Mouse (Mus musculus) limb, embryonic 10.5 days (tissue): ENCODE results near the gene Olfr1440. TPM values are rescaled to one million over a fixed set of nuclear protein-coding genes. Genes with fewer than 3 reads are reported as not detected.

Source experiments
- DNase-seq: peaks from one replicate; pipeline ENCODE4 v3.0.0-alpha.2; 2017; ENCODE audit warnings: low spot score
- H3K27ac ChIP-seq: fragments of 300-500 bp; sonication (generic); 2 replicates; pipeline ENCODE4 v1.5.1; 2016; ENCODE audit warnings: mild to moderate bottlenecking
- H3K27me3 ChIP-seq: fragments of 300-500 bp; sonication (generic); 2 replicates; pipeline ENCODE4 v1.6.1; 2016; ENCODE audit warnings: low read depth, mild to moderate bottlenecking; ENCODE audit not compliant: poor library complexity, severe bottlenecking
- H3K36me3 ChIP-seq: fragments of 300-500 bp; sonication (generic); 2 replicates; pipeline ENCODE4 v1.6.1; 2016; ENCODE audit warnings: mild to moderate bottlenecking, moderate library complexity
- H3K4me1 ChIP-seq: fragments of 300-500 bp; sonication (generic); 2 replicates; pipeline ENCODE4 v1.6.1; 2016
- H3K4me3 ChIP-seq: fragments of 300-500 bp; sonication (generic); 2 replicates; pipeline ENCODE4 v1.5.1; 2016; ENCODE audit warnings: mild to moderate bottlenecking, moderate library complexity
- H3K9me3 ChIP-seq: fragments of 300-500 bp; sonication (generic); replicated peaks from 2 replicates; pipeline ENCODE4 v1.6.1; 2016; ENCODE audit warnings: mild to moderate bottlenecking
- WGBS: fragments of 180-500 bp; shearing (Covaris S2); methylation state at CpG from one replicate; pipeline ENCODE4 v1.1.7; 2016; 5-methylcytosine and 5-hydroxymethylcytosine counted together
- polyA plus RNA-seq: library from polyadenylated mRNA; unstranded; fragments of >200 nt; fragmentation: Nextera tagmentation; extraction: Ambion mirVana; gene quantifications from 2 replicates; pipeline ENCODE4 v1.2.1, GENCODE M21; 2016

The Olfr1440 gene
- polyA plus RNA-seq, 1 experiment from 2014 or later = not detected

DNA sequence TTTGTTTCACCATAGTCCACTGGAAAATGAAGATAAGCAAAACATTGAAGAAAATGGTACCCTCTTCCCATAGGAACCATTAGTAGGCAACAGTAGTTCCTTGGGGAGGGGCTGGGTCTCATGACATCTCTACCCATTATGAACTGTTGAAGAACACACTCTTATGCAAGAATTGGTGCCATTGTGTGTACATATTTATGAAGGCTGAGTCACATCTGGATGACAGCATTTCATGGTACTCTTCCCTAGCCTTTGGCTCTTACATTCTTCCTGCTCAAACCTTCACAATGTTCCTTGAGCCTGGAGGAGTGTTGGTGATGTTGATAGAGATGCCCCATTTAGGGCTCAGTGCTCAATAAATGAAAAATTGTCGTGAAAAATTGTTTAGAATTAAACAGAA is 52.5 kb downstream of the Olfr1440 start:
- H3K27ac ChIP-seq = no peak overlapping the region
- no peaks in the 10 kb centered on the region for H3K9me3 ChIP-seq
- no peaks in the 10 kb centered on the region for H3K27me3 ChIP-seq
- no peaks in the 10 kb centered on the region for H3K4me1 ChIP-seq
- DNase-seq = no peak
- no peak overlapping the region for H3K4me3 ChIP-seq
- 53% methylated on average over 1 of the region's 1 CpGs for whole genome bisulfite sequencing
- H3K36me3 ChIP-seq = no peaks in the 10 kb centered on the region

DNA sequence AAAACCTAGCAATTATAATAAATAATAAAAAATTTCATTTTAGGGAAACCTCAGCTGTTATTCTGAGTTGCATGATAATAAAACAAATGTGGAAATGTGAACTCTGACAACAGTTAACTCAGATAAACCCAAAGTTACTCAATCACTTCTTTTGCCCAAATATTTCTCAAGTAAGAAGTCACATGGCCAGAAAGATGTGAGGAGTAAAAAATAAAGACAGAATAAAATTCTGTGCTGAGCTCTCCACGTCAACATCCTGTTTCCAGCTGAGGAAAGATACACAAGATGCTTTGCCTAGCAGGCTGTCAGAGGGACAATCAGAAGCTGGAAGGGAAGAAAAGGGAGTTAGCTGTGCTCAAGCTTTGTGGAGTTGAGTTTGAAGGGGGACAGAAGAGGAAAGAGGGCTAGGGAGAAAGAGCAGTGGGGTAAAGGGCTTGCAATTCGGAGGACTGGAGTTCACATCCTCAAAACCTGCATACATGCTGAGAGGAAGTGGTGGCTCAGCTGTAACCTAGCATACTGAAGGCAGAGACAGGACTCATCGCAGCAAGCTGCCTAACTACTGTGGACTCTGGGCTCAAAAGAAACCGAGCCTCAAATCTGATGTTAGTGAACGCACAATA is 53.1 kb downstream of the Olfr1440 start:
- DNase-seq = no peak
- WGBS = 86% methylated on average over 5 of the region's 5 CpGs
- Histone ChIP-seq H3K4me1 (no peaks in the 10 kb centered on the region), H3K4me3 (no peak overlapping the region), H3K27ac (no peak overlapping the region), H3K27me3 (no peaks in the 10 kb centered on the region), H3K9me3 (no peaks in the 10 kb centered on the region), H3K36me3 (no peaks in the 10 kb centered on the region)

GRCm38 (mm10) chr19:12442560-12442959 is 55.5 kb downstream of the Olfr1440 start:
- Histone ChIP-seq H3K4me1 (no peaks in the 10 kb centered on the region), H3K9me3 (no peaks in the 10 kb centered on the region), H3K36me3 (no peaks in the 10 kb centered on the region), H3K27ac (no peak overlapping the region), H3K4me3 (no peak overlapping the region), H3K27me3 (no peaks in the 10 kb centered on the region)
- 89% methylated on average over 4 of the region's 4 CpGs for WGBS
- no peak for DNase-seq

- 90% methylated on average over 3 of the region's 3 CpGs for WGBS
- H3K9me3 ChIP-seq = no peaks in the 10 kb centered on the region
- no peak for DNase-seq
- H3K4me1 ChIP-seq = no peaks in the 10 kb centered on the region
- no peaks in the 10 kb centered on the region for H3K27me3 ChIP-seq
- H3K4me3 ChIP-seq = no peak overlapping the region
- H3K27ac ChIP-seq = no peak overlapping the region
- no peaks in the 10 kb centered on the region for H3K36me3 ChIP-seq
These were observed 57.9 kb downstream of the Olfr1440 start for GRCm38 (mm10) chr19:12445014-12445413.

Other genes with a start within 250 kb of the Olfr1440 start
- not detected in 2 replicates for gene Olfr1555-ps1, start 217.2 kb upstream of the Olfr1440 start, polyA plus RNA-seq
- gene Olfr1431, start 186.6 kb upstream of the Olfr1440 start, polyA plus RNA-seq = not detected in 2 replicates
- not detected in 2 replicates for gene Olfr1432, start 154.7 kb upstream of the Olfr1440 start, polyA plus RNA-seq
- gene Olfr262, start 145.6 kb upstream of the Olfr1440 start, polyA plus RNA-seq = not detected in 2 replicates
- gene Olfr235, start 126.2 kb upstream of the Olfr1440 start, polyA plus RNA-seq = not detected in 2 replicates
- gene Olfr1434, start 107.4 kb upstream of the Olfr1440 start, polyA plus RNA-seq = not detected in 2 replicates
- gene Olfr1436, start 88.1 kb upstream of the Olfr1440 start, polyA plus RNA-seq = not detected in 2 replicates
- not detected in 2 replicates for gene Olfr1437, start 62.2 kb upstream of the Olfr1440 start, polyA plus RNA-seq
- not detected in 2 replicates for gene Olfr1438-ps1, start 51.4 kb upstream of the Olfr1440 start, polyA plus RNA-seq
- not detected in 2 replicates for gene Olfr1441, start 30.2 kb downstream of the Olfr1440 start, polyA plus RNA-seq
- gene Pfpl, start 40.6 kb downstream of the Olfr1440 start, polyA plus RNA-seq = not detected in 2 replicates
- 0.05 and 0.08 TPM in 2 replicates for gene Mpeg1, start 73.5 kb downstream of the Olfr1440 start, polyA plus RNA-seq
- 1.8 and 2.3 TPM in 2 replicates for gene Dtx4, start 114.2 kb downstream of the Olfr1440 start, polyA plus RNA-seq
- 11.5 and 15.4 TPM in 2 replicates for gene Fam111a, start 158.5 kb downstream of the Olfr1440 start, polyA plus RNA-seq
- gene Gm4952, start 212.7 kb downstream of the Olfr1440 start, polyA plus RNA-seq = not detected in 2 replicates
- gene Glyat, start 246.0 kb downstream of the Olfr1440 start, polyA plus RNA-seq = not detected in 2 replicates